Mouse (Mus musculus) C2C12 (cell line): ENCODE measurements around the gene Sypl2.

ENCODE experiments used
- CEBPB ChIP-seq: IDR thresholded peaks from one replicate; pipeline ENCODE4 v1.6.1; 2011; ENCODE audit warnings: low read depth, mild to moderate bottlenecking, control low read depth, moderate library complexity
- CTCF ChIP-seq: IDR thresholded peaks from one replicate; pipeline ENCODE4 v1.5.1; 2011; ENCODE audit not compliant: control insufficient read depth, insufficient read depth, insufficient read length
- FOSL1 ChIP-seq: IDR thresholded peaks from one replicate; pipeline ENCODE4 v1.8.0; 2011; ENCODE audit warnings: mild to moderate bottlenecking, low read length; ENCODE audit not compliant: poor library complexity, insufficient read depth, severe bottlenecking
- MAX ChIP-seq: IDR thresholded peaks from one replicate; pipeline ENCODE4 v1.6.1; 2011; ENCODE audit warnings: mild to moderate bottlenecking, control low read depth
- MYOD1 ChIP-seq: IDR thresholded peaks from one replicate; pipeline ENCODE4 v1.6.1; 2011; ENCODE audit warnings: low read depth; ENCODE audit not compliant: control insufficient read depth, insufficient read length
- MYOG ChIP-seq: IDR thresholded peaks from one replicate; pipeline ENCODE4 v1.6.1; 2011; ENCODE audit not compliant: control insufficient read depth, insufficient read length; ENCODE audit errors: extremely low read depth
- USF1 ChIP-seq: IDR thresholded peaks from one replicate; pipeline ENCODE4 v1.6.1; 2011; ENCODE audit warnings: low read depth, mild to moderate bottlenecking, control low read depth, moderate library complexity

- no peak for TF ChIP-seq CTCF
- no peak for TF ChIP-seq MAX
- no peak for TF ChIP-seq CEBPB
- no peak for TF ChIP-seq MYOG
- no peak for TF ChIP-seq MYOD1
- no peak for TF ChIP-seq USF1
- TF ChIP-seq FOSL1: no peak
Measured at GRCm38 (mm10) chr3:108227521-108227920, 1.1 kb upstream of the Sypl2 start.
